Mouse (Mus musculus) yolk sac, embryonic 10.5 days (tissue): ENCODE measurements around the gene Apobec1.
"Not testable (repeated sequence)": the region's sequence is repeated elsewhere in the genome, so short reads cannot be mapped to it uniquely, and the experiment has no call there.

Experiments used
- DNase-seq: peaks from one replicate; pipeline ENCODE4 v3.0.0-alpha.2; 2017; ENCODE audit warnings: low spot score

Gene Apobec1

DNA sequence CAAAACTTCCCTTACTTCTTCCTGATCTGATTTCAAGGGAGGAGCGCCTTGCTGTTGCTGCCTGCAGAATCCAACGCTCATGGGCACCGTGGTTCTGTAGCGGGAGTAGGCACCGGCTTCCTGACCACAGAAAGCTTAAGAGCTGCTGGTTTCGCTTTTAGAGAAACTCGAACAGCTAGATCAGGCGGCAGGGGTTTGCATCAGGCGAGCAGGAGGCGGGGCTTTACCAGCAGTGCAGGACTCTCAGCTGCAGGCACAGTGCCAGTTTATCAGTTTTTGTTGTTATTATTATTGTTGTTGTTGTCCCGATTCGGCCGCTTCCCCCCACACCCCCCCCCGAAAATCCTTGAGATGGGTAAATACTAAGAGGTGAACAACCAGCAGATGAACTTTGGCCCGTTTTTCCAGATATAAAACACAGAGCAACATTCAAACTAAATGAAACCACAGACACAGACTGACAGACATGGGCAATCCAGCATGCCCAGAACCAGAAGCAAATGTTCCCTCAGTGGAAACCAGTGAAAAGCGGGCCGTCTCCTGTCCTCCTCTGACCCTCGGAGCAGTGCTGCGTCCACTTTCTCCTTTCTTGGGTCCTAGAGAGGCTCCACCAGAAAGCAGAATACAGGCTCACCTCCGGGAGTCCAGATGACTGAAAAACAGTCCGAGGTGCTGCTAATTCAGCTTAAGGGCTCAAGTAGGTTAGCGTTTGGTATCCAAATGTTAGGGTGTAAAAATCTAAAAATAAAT is at the start of gene Apobec1:
Apobec1 (minus strand) TSS at position 203 of the 750 bp plus-strand sequence.
- DNase-seq: peak; percentile 58

DNA sequence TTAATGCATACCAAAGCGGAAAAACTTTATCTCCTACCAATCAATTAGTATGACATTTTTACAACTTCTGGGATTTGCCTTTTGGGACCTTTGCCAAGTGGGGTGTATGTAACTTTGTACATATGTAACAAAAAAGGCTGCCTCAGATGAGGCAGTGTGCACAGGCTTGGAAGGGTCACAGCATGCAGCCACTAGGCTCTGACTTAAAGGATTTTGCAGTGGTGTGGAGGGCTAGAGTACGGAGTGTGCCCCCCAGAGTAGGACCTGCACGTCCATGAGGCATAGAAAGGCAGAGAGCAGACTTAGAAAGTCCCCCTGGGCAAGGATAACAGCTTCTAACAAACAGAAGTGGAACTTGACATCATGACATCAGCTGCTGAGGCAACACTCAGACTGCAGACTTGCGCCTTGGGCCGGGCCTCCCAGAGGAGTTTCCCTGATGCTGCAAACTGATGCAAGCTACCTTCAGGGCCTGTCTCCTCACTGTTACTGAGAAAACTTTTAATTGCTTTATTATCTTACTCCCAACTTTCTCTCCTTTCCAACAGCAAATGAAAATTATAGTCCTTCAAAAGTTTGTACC is 48.2 kb upstream of the Apobec1 start:
- DNase-seq: no peak

DNA sequence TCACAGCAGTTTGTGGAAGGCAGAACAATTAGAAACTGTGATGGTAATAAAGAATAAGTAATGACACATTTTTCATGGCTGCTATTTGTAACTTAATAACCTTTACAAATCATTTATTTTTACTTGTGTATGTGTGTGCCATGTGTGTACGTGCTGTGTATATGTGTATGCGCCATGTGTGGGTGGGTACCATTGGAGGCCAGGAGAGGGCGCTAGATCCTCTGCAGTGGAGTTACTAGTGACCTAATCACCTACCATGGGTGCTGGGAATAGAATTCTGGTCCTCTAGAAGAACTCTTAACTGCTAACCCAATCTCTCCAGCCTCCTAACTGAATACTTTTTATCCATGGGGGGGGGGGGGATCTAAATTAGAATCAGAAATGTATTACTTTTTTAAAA is 47.7 kb upstream of the Apobec1 start:
- no peak for DNase-seq

DNA sequence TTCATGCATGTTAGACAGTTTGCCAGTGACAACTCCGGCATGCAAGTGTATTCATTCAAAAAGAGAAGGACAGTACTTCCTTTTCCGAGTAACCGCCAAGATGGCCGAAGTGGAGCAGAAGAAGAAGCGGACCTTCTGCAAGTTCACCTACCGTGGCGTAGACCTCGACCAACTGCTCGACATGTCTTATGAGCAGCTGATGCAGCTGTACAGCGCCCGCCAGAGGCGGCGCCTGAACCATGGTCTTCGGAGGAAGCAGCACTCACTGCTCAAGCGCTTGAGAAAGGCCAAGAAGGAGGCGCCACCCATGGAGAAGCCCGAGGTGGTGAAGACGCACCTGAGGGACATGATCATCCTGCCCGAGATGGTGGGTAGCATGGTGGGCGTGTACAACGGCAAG is 42.0 kb upstream of the Apobec1 start:
- not testable (repeated sequence) for DNase-seq

- not testable (repeated sequence) for DNase-seq
These were observed 35.3 kb upstream of the Apobec1 start for GRCm38 (mm10) chr6:122637566-122637965.

GRCm38 (mm10) chr6:122636666-122637065 is 34.4 kb upstream of the Apobec1 start:
- DNase-seq: no peak

- no peak for DNase-seq
These were observed 33.1 kb upstream of the Apobec1 start for GRCm38 (mm10) chr6:122635315-122635714.

- peak; percentile 14 for DNase-seq
These were observed 31.2 kb upstream of the Apobec1 start for GRCm38 (mm10) chr6:122633411-122633810.

- no peak for DNase-seq
These were observed 25.3 kb upstream of the Apobec1 start for GRCm38 (mm10) chr6:122627469-122628108.

DNA sequence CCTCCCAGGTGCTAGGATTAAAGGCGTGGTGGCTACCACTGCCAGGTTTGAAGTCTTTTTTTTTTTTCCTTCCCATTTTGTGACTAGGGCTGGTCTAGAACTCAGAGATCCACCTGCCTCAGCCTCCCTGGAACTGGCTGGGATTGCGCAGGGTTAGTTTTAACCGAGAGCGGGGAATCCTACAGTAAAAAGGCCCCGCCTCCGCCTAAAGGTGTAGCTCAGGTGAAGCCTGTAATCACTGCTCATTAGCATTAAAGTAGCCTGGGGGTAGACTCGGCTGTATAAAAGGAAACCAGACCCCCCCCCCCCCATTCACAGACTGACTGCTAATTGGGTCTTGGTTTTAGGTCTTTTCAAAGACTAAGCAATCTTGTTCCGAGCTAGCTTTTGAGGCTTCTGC is 23.9 kb upstream of the Apobec1 start, which contains the start of gene Dppa3:
Dppa3 (plus strand) TSS at position 301 of the 400 bp plus-strand sequence.
- DNase-seq: no peak

DNA sequence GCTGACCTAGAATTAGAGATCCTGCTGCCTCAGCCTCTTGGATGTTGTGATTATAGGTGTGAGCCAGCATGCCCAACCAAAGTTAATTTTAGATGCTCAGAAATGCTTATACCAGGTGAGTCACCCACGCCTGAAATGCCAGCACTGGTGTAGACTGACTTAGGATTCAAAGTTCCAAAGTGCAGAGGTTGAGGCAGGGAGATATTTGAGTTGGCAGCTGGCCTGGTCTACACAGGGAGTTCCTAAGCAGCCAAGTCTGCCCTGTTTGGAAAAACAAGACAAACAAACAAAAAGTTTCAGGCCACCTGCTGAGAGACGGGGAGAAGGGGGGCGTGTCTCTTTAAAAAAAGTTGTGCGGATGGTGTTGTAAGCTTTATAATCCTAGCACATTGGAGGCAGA is 22.9 kb upstream of the Apobec1 start:
- no peak for DNase-seq

DNA sequence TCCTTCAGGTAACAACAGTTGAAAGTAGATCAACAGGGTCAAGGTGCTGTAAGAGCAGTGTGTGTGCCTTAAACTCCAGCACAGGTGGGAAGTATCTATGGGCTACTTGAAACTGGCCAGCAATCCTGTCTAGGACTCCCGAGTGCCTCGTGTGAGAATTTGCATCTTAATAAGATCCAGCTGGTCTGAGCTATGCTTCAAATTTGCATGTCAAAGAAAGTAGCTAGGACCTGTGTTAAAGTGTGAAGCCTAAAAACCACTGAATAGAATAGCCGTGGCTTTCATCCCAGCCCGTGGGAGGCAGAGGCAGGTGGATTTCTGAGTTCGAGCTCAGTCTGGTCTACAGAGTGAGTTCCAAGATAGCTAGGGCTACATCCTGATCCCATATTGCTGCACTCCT is 22.2 kb upstream of the Apobec1 start:
- DNase-seq: no peak

- DNase-seq: no peak
These were observed 18.8 kb upstream of the Apobec1 start for GRCm38 (mm10) chr6:122621066-122621465.

- DNase-seq: no peak
These were observed 13.8 kb upstream of the Apobec1 start for GRCm38 (mm10) chr6:122616022-122616421.

- no peak for DNase-seq
These were observed 11.8 kb upstream of the Apobec1 start for GRCm38 (mm10) chr6:122614047-122614446.

- no peak for DNase-seq
These were observed 10.2 kb upstream of the Apobec1 start for GRCm38 (mm10) chr6:122612426-122612825.

DNA sequence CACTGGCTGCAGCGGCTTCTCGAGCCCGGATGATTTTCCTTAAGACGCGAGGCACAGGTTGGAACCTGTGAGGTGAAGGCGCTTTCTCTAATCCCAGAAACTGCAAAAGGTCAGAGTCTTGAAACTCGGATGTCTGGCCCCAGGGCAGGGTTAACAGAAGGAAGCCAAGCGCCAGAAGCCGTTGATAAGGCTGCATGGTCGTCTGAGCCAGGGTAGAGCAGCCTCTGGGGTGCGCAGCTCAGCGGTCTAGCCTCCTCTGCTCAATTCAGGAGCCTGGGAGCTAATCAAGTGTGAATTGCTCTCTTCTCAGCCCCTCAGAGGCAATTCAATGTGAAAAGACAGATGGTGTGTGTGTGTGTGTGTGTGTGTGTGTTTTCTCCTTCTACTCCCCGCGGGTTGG is 7.5 kb upstream of the Apobec1 start, which contains the start of gene Gdf3:
Gdf3 (minus strand) TSS at position 317 of the 400 bp plus-strand sequence.
- DNase-seq: no peak

GRCm38 (mm10) chr6:122609377-122609728 is 7.1 kb upstream of the Apobec1 start:
- no peak for DNase-seq

DNA sequence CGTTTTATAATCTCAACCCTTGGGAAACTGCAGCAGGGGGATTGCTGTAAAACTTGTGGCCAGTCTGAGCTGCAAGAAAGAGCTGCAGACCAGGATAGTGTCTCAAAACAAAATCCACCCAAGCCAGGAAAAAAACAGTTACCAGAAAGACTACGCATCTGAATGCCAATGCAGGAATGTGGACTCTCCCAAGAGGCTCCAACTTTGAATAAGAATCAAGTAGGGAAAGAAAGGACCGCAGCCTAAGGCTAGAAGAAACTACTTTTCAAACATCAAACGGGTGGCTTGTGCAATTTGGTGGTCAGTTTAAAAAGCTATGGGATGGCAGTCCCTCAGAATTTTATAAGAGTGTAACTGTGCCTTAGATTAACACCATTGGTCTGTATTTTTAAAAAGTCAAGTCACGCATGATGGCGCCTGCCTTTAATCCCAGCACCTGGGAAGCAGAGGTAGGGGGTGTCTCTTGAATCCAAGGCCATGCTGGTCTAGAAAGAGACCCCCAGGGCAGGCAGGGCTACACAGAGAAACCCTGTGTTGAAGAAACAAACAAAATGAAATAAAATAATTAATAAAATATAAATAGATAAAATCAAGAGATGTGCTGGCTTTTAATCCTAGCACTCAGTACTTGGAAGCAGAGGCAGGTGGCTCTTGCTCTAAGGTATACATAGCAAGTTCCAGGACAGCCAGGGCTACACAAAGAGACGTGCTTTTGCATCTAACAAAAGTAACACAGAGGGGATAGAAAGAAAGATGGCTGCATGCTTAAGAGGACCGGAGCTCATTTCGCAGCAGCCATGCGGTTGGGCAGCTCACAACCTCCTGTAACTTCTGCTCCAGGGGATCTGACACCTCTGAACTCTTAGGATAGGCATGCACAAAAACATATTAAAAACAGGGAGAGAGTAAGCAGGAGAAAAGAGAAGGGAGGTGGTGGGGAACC is 6.5 kb upstream of the Apobec1 start:
- DNase-seq: no peak

GRCm38 (mm10) chr6:122607700-122608099 is 5.5 kb upstream of the Apobec1 start:
- DNase-seq: no peak

DNA sequence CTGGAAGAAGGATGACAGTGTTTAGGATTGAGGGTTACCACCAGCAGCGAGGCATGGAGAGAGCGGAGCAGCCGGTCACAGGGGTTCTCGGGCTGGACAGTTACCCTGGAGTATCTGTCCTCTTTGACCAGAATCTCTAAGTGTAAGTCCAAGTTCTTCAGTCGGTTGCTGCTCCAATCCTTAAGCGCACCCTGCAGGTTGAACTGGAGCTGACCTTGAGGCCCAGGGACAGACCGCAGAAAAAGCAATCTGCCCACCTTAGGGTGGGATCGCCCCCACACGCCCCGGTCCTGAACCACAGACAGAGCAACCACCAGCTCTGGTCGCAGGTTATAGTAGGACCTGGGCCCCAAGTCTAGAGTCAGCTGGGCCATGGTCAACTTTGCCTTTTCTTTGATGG is 4.4 kb upstream of the Apobec1 start:
- DNase-seq: no peak

DNA sequence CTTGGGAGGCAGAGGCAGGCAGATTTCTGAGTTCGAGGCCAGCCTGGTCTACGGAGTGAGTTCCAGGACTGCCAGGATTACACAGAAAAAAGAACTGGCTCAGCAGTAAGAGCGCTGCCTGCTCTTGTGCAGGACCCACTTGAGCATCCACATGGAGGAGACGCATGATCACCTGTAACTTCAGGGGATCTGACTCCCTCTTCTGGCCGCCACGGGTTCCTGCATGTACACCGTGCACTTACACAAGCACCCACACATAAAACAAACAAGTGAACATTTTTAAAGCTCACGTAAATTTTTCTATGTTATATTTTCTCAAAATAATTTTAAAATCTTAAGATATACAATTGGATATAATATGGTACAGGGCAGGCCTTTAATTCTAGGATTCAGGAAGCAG is 3.2 kb upstream of the Apobec1 start:
- no peak for DNase-seq
